Mouse (Mus musculus): ENCODE data around the gene Cd151. TPM values are rescaled to one million over a fixed set of nuclear protein-coding genes. Genes with fewer than 3 reads are reported as not detected.

The Cd151 gene
- total and polyA plus RNA-seq, 2 experiments from 2014 or later, result 12.4 to 55.8 TPM

- H3K36me3 ChIP-seq (ENCODE audit: insufficient read depth), result no peaks in the 10 kb centered on the region
- no peak overlapping the region for H3K27ac ChIP-seq (ENCODE audit: low read depth, low read length)
- no peak for TF ChIP-seq CTCF (IDR thresholded peaks at IDR 0.05; ENCODE audit: low read depth)
- no peaks in the 10 kb centered on the region for H3K9me3 ChIP-seq (ENCODE audit: low read length)
- WGBS, result 73% methylated on average over 2 of the region's 2 CpGs
- H3K4me2 ChIP-seq (ENCODE audit: low read depth), result no peak overlapping the region
- DNase-seq (no peak), ATAC-seq (no peak)
- H3K4me3 ChIP-seq (ENCODE audit: low read depth, low read length), result no peak overlapping the region
- H3K9ac ChIP-seq, result no peak overlapping the region
- H3K4me1 ChIP-seq (ENCODE audit: insufficient read depth), result 0 out of 2 replicates have a peak, but pooled peaks cover 4% of the 10 kb centered on the region
- no peaks in the 10 kb centered on the region; the same call in 1 of the 2 replicates for H3K27me3 ChIP-seq (ENCODE audit: insufficient read depth, low read length)
Observed at GRCm38 (mm10) chr7:141485186-141485585, 18.0 kb downstream of the Cd151 start.

GRCm38 (mm10) chr7:141485606-141486005, 18.4 kb downstream of the Cd151 start:
- H3K27ac ChIP-seq (ENCODE audit: low read depth, low read length), result no peak overlapping the region
- H3K36me3 ChIP-seq (ENCODE audit: insufficient read depth), result no peaks in the 10 kb centered on the region
- no peak overlapping the region for H3K4me2 ChIP-seq (ENCODE audit: low read depth)
- H3K27me3 ChIP-seq (ENCODE audit: insufficient read depth, low read length), result no peaks in the 10 kb centered on the region
- 54% methylated on average over 2 of the region's 2 CpGs for WGBS
- H3K4me1 ChIP-seq (ENCODE audit: insufficient read depth), result 0 out of 2 replicates have a peak, but pooled peaks cover 4% of the 10 kb centered on the region
- ATAC-seq, result no peak
- H3K9me3 ChIP-seq (ENCODE audit: low read length), result no peaks in the 10 kb centered on the region
- H3K9ac ChIP-seq, result no peak overlapping the region
- no peak for TF ChIP-seq CTCF (IDR thresholded peaks at IDR 0.05; ENCODE audit: low read depth)
- no peak overlapping the region for H3K4me3 ChIP-seq (ENCODE audit: low read depth, low read length)
- no peak for DNase-seq

DNA sequence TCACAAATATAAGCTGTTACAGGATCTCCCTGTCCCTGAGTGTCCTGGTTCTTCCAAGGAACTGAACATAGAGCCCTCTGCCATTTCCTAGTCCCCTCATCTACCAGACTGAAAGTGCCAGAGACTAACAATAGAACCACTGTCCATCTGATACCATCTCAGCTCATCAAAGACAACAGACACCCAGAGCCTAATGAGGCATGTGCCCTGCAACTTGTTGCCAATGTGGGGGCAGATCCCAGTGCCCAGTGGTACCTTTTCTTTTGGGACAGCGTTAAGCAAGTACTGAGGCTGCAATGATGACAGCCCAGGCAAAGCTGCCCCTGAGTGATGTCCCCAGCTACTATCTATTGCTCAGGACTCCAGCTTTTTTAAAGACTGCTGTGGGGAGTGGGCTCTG, 19.0 kb downstream of the Cd151 start:
- 0 out of 2 replicates have a peak, but pooled peaks cover 4% of the 10 kb centered on the region for H3K4me1 ChIP-seq (ENCODE audit: insufficient read depth)
- no peak overlapping the region for H3K9ac ChIP-seq
- no peaks in the 10 kb centered on the region for H3K27me3 ChIP-seq (ENCODE audit: insufficient read depth, low read length)
- TF ChIP-seq CTCF (IDR thresholded peaks at IDR 0.05; ENCODE audit: low read depth), result no peak
- H3K9me3 ChIP-seq (ENCODE audit: low read length), result no peaks in the 10 kb centered on the region
- no peaks in the 10 kb centered on the region for H3K36me3 ChIP-seq (ENCODE audit: insufficient read depth)
- no peak overlapping the region for H3K4me2 ChIP-seq (ENCODE audit: low read depth)
- DNase-seq (no peak), ATAC-seq (no peak)
- no peak overlapping the region for H3K4me3 ChIP-seq (ENCODE audit: low read depth, low read length)
- WGBS, result 83% methylated on average over 1 of the region's 1 CpGs
- H3K27ac ChIP-seq (ENCODE audit: low read depth, low read length), result no peak overlapping the region

DNA sequence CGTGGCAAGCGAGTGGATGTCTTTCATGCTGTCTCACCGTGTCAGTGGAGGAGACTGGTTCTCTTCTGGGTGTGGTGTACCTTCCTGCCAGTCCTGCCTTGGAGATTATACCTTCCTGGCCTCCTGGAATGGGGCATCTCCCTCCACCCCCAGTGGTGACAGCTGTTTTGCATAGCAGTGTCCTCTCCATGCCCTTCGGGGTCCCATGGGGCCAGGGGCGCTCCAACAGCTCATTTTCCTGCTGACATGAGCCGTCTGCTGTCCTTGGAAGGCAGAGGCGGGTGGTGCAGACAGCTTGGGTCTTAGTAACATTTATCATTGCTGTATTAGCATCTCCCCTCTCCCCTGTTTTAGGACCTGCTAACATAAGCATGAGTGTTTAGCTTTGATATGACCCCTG, 19.9 kb downstream of the Cd151 start:
- DNase-seq (no peak), ATAC-seq (no peak)
- WGBS, result 90% methylated on average over 7 of the region's 7 CpGs
- H3K27me3 ChIP-seq (ENCODE audit: insufficient read depth, low read length), result no peaks in the 10 kb centered on the region
- H3K27ac ChIP-seq (ENCODE audit: low read depth, low read length), result no peak overlapping the region
- H3K9ac ChIP-seq, result no peak overlapping the region
- H3K9me3 ChIP-seq (ENCODE audit: low read length), result no peaks in the 10 kb centered on the region
- TF ChIP-seq CTCF (IDR thresholded peaks at IDR 0.05; ENCODE audit: low read depth), result no peak
- no peak overlapping the region for H3K4me2 ChIP-seq (ENCODE audit: low read depth)
- H3K4me3 ChIP-seq (ENCODE audit: low read depth, low read length), result no peak overlapping the region
- H3K36me3 ChIP-seq (ENCODE audit: insufficient read depth), result peaks cover 5% of the 10 kb centered on the region; the same call in 1 of the 2 replicates
- no peaks in the 10 kb centered on the region for H3K4me1 ChIP-seq (ENCODE audit: insufficient read depth)

DNA sequence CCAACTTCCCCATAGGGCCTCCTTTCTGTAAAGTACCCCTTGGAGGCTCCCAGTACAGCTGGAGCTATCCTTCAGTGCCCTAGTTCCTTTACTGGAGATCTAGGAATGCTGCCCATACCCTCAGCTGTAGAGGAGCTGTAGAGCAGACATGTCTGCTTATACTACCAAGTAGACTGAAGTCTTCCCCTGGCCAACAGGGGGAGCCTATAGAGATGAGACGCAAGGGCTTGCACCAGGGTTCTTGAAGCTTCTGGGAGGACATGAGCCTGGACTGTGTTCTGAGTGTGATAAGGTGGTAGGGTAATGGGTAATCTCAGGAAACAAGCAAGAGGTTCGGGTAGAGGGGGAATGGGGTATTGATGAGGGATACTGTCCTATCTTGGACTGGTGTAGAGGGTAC, 24.0 kb downstream of the Cd151 start:
- WGBS, result 79% methylated on average over 2 of the region's 2 CpGs
- peak; percentile 17; the same call in 1 of the 2 replicates for TF ChIP-seq CTCF (IDR thresholded peaks at IDR 0.05; ENCODE audit: low read depth)
- no peak for ATAC-seq
- H3K9me3 ChIP-seq (ENCODE audit: low read length), result no peaks in the 10 kb centered on the region
- no peak overlapping the region for H3K9ac ChIP-seq
- H3K4me3 ChIP-seq (ENCODE audit: low read depth, low read length), result no peak overlapping the region
- H3K36me3 ChIP-seq (ENCODE audit: insufficient read depth), result peaks cover 29% of the 10 kb centered on the region
- H3K27ac ChIP-seq (ENCODE audit: low read depth, low read length), result no peak overlapping the region
- no peak overlapping the region for H3K4me2 ChIP-seq (ENCODE audit: low read depth)
- H3K4me1 ChIP-seq (ENCODE audit: insufficient read depth), result no peaks in the 10 kb centered on the region
- no peaks in the 10 kb centered on the region for H3K27me3 ChIP-seq (ENCODE audit: insufficient read depth, low read length)
- DNase-seq, result no peak

DNA sequence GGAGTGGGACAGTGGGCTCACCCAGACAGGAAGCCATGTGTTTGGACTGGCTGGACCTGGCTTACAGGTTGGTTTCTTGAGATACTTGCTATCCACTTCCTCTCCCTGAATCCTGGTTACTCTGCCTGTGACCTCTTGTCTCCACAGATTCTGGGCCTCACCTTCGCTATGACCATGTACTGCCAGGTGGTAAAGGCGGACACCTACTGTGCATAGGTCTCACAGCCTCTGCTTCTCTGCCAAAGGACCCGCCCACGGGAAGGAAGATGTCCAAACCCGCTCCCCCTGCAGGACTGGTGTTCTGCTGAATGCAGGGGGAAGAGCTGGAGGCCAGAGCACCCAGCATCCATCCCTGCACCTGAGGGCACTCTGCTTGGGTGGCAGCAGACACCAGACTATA, 25.5 kb downstream of the Cd151 start:
- Histone ChIP-seq H3K4me1 (ENCODE audit: insufficient read depth) (no peaks in the 10 kb centered on the region), H3K4me3 (ENCODE audit: low read depth, low read length) (no peak overlapping the region), H3K4me2 (ENCODE audit: low read depth) (no peak overlapping the region), H3K9ac (no peak overlapping the region), H3K27me3 (ENCODE audit: insufficient read depth, low read length) (no peaks in the 10 kb centered on the region), H3K36me3 (ENCODE audit: insufficient read depth) (peaks cover 32% of the 10 kb centered on the region), H3K9me3 (ENCODE audit: low read length) (no peaks in the 10 kb centered on the region), H3K27ac (ENCODE audit: low read depth, low read length) (no peak overlapping the region)
- WGBS, result 86% methylated on average over 5 of the region's 5 CpGs
- DNase-seq (no peak), ATAC-seq (no peak)
- TF ChIP-seq CTCF (IDR thresholded peaks at IDR 0.05; ENCODE audit: low read depth), result no peak

- TF ChIP-seq CTCF (IDR thresholded peaks at IDR 0.05; ENCODE audit: low read depth), result no peak
- ATAC-seq (no peak), DNase-seq (no peak)
- Histone ChIP-seq H3K4me3 (ENCODE audit: low read depth, low read length) (no peak overlapping the region), H3K27ac (ENCODE audit: low read depth, low read length) (no peak overlapping the region), H3K9me3 (ENCODE audit: low read length) (no peaks in the 10 kb centered on the region), H3K4me2 (ENCODE audit: low read depth) (no peak overlapping the region), H3K9ac (no peak overlapping the region), H3K27me3 (ENCODE audit: insufficient read depth, low read length) (no peaks in the 10 kb centered on the region), H3K4me1 (ENCODE audit: insufficient read depth) (no peaks in the 10 kb centered on the region), H3K36me3 (ENCODE audit: insufficient read depth) (peaks cover 32% of the 10 kb centered on the region)
- 63% methylated on average over 1 of the region's 1 CpGs for WGBS
Observed at GRCm38 (mm10) chr7:141493729-141494128, 26.5 kb downstream of the Cd151 start.
